Mouse (Mus musculus): Measurements from ENCODE around the gene Onecut3. TPM values are rescaled to one million over a fixed set of nuclear protein-coding genes. Genes with fewer than 3 reads are reported as not detected.

The Onecut3 gene
- polyA plus RNA-seq, 1 experiment = not detected

GRCm38 (mm10) chr10:80538710-80539394, 44.2 kb downstream of the Onecut3 start, which contains the start of gene Atp8b3:
Atp8b3 (minus strand) TSS chr10:80539124.
- WGBS = 7% methylated on average over 30 of the region's 30 CpGs
- no peak within 1 kb of the TSS for H3K27ac ChIP-seq (ENCODE audit: insufficient read depth, low read depth, low read length)
- peaks cover 15% of the 10 kb centered on the region for H3K4me1 ChIP-seq (ENCODE audit: control insufficient read depth, insufficient read depth, low read length)
- TF ChIP-seq POLR2A (IDR thresholded peaks at IDR 0.05; ENCODE audit: insufficient read depth, low read depth, low read length) (no peak), CTCF (IDR thresholded peaks at IDR 0.05; ENCODE audit: insufficient read depth, low read depth, low read length) (no peak)
- H3K4me3 ChIP-seq (ENCODE audit: insufficient read depth, low read depth, low read length) = no peak within 1 kb of the TSS

GRCm38 (mm10) chr10:80539493-80539892, 44.9 kb downstream of the Onecut3 start:
- Histone ChIP-seq H3K4me1 (ENCODE audit: control insufficient read depth, insufficient read depth, low read length) (peaks cover 15% of the 10 kb centered on the region), H3K4me3 (ENCODE audit: insufficient read depth, low read depth, low read length) (no peak overlapping the region), H3K27ac (ENCODE audit: insufficient read depth, low read depth, low read length) (no peak overlapping the region)
- WGBS = 46% methylated on average over 5 of the region's 5 CpGs
- TF ChIP-seq CTCF (IDR thresholded peaks at IDR 0.05; ENCODE audit: insufficient read depth, low read depth, low read length) (no peak), POLR2A (IDR thresholded peaks at IDR 0.05; ENCODE audit: insufficient read depth, low read depth, low read length) (no peak)

DNA sequence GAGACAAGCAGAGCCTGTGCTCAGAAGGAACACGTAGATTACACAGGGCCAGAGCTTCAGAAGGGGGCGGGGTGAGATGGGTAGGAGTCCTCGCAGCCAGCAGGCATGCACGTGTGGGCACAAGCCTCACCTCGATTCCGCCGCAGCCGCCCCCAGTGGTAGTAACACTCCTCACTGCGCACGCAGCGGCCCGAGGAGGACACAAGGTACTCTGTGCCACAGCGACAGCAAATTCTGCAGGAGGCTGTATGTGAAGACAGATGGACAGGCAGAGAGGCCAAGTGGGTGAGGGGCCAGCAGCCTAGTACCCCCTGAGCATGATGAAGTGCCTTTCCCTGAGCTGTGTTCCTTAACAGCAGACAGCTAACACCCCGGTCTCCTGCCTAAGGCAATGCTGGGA, 49.2 kb downstream of the Onecut3 start:
- Histone ChIP-seq H3K27ac (ENCODE audit: insufficient read depth, low read depth, low read length) (no peak overlapping the region), H3K4me3 (ENCODE audit: insufficient read depth, low read depth, low read length) (no peak overlapping the region), H3K4me1 (ENCODE audit: control insufficient read depth, insufficient read depth, low read length) (peaks cover 8% of the 10 kb centered on the region)
- no peak for TF ChIP-seq POLR2A (IDR thresholded peaks at IDR 0.05; ENCODE audit: insufficient read depth, low read depth, low read length)
- TF ChIP-seq CTCF (IDR thresholded peaks at IDR 0.05; ENCODE audit: insufficient read depth, low read depth, low read length) = no peak
- 84% methylated on average over 14 of the region's 14 CpGs for WGBS

DNA sequence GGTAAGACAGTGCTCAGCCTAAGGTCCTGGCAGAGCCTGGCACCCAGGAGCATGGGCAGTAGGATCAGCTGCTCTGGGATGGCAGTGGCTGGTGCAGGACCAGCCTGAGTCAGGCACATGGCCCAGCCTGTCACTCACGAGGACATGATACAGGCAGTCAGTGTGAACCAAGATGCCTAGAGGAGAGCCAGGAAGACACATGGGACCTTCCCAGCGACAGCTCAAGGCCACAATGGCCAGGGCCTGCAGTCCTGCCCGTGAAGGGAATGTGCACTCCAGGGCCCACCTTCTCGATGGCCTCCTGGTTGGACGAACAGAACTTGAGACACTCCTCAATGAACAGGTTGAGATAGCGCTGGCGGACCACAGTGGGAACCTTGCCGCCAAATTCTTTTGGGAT, 51.0 kb downstream of the Onecut3 start:
- no peaks in the 10 kb centered on the region for H3K4me1 ChIP-seq (ENCODE audit: control insufficient read depth, insufficient read depth, low read length)
- 93% methylated on average over 8 of the region's 8 CpGs for WGBS
- TF ChIP-seq CTCF (IDR thresholded peaks at IDR 0.05; ENCODE audit: insufficient read depth, low read depth, low read length) (no peak), POLR2A (IDR thresholded peaks at IDR 0.05; ENCODE audit: insufficient read depth, low read depth, low read length) (no peak)
- H3K4me3 ChIP-seq (ENCODE audit: insufficient read depth, low read depth, low read length) = no peak overlapping the region
- H3K27ac ChIP-seq (ENCODE audit: insufficient read depth, low read depth, low read length) = no peak overlapping the region

GRCm38 (mm10) chr10:80546945-80547344, 52.3 kb downstream of the Onecut3 start:
- Histone ChIP-seq H3K4me3 (ENCODE audit: insufficient read depth, low read depth, low read length) (no peak overlapping the region), H3K4me1 (ENCODE audit: control insufficient read depth, insufficient read depth, low read length) (no peaks in the 10 kb centered on the region), H3K27ac (ENCODE audit: insufficient read depth, low read depth, low read length) (no peak overlapping the region)
- WGBS = 96% methylated on average over 4 of the region's 4 CpGs
- TF ChIP-seq CTCF (IDR thresholded peaks at IDR 0.05; ENCODE audit: insufficient read depth, low read depth, low read length) (no peak), POLR2A (IDR thresholded peaks at IDR 0.05; ENCODE audit: insufficient read depth, low read depth, low read length) (no peak)

DNA sequence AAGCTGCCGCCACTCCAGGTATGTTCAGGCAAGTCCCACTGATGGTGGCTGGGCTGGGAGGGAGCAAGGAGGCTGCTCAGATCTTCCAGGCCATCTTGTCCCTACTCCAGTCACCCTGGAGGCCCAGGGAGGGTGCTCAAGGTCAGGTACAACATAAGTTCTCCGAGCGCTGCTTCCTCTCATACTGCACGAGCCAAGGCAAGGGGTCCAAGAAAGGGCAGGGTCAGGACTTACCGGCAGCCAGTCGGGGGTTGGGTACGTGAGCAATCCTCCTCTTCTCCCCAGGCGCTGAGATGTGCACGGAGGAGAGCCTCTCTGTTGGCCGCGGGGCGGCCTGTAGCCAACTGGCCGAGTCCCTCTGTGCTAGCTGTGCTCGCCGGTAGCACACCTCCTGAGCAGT, 52.9 kb downstream of the Onecut3 start:
- 92% methylated on average over 15 of the region's 15 CpGs for WGBS
- no peak overlapping the region for H3K27ac ChIP-seq (ENCODE audit: insufficient read depth, low read depth, low read length)
- no peak for TF ChIP-seq POLR2A (IDR thresholded peaks at IDR 0.05; ENCODE audit: insufficient read depth, low read depth, low read length)
- no peak for TF ChIP-seq CTCF (IDR thresholded peaks at IDR 0.05; ENCODE audit: insufficient read depth, low read depth, low read length)

GRCm38 (mm10) chr10:80548428-80549006, 53.9 kb downstream of the Onecut3 start:
- 74% methylated on average over 10 of the region's 10 CpGs for WGBS
- Histone ChIP-seq H3K4me3 (ENCODE audit: insufficient read depth, low read depth, low read length) (no peak overlapping the region), H3K27ac (ENCODE audit: insufficient read depth, low read depth, low read length) (no peak overlapping the region), H3K4me1 (ENCODE audit: control insufficient read depth, insufficient read depth, low read length) (peaks cover 3% of the 10 kb centered on the region; the same call in 1 of the 2 replicates)
- TF ChIP-seq POLR2A (IDR thresholded peaks at IDR 0.05; ENCODE audit: insufficient read depth, low read depth, low read length) (no peak), CTCF (IDR thresholded peaks at IDR 0.05; ENCODE audit: insufficient read depth, low read depth, low read length) (peak; percentile 80)

More for the DNA sequence above, 52.9 kb downstream of the Onecut3 start:
- Histone ChIP-seq H3K4me1 (ENCODE audit: control insufficient read depth, insufficient read depth, low read length) (no peaks in the 10 kb centered on the region), H3K4me3 (ENCODE audit: insufficient read depth, low read depth, low read length) (no peak overlapping the region)

- TF ChIP-seq POLR2A (IDR thresholded peaks at IDR 0.05; ENCODE audit: insufficient read depth, low read depth, low read length) = no peak
- no peak for TF ChIP-seq CTCF (IDR thresholded peaks at IDR 0.05; ENCODE audit: insufficient read depth, low read depth, low read length)
- Histone ChIP-seq H3K27ac (ENCODE audit: insufficient read depth, low read depth, low read length) (no peak overlapping the region), H3K4me3 (ENCODE audit: insufficient read depth, low read depth, low read length) (no peak overlapping the region), H3K4me1 (ENCODE audit: control insufficient read depth, insufficient read depth, low read length) (peaks cover 8% of the 10 kb centered on the region; the same call in 1 of the 2 replicates)
- 83% methylated on average over 21 of the region's 21 CpGs for WGBS
Measured at GRCm38 (mm10) chr10:80549279-80549678, 54.6 kb downstream of the Onecut3 start.

DNA sequence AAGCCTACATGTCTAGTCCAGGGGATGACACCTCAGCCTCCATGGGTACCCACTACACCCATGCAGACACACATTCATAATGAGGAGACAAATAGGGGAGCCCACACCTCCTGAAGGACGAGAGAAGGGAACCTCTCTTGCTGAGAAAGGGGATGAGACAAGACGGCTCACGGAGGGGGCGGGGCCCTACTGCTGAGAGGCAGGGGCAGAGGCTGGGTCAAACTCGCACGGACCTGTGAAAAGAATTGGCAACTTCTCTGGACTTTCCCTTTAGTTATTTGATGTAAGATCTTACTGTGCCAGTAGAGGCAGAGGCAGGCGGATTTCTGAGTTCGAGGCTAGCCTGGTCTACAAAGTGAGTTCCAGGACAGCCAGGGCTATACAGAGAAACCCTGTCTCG, 57.7 kb downstream of the Onecut3 start:
- Histone ChIP-seq H3K4me1 (ENCODE audit: control insufficient read depth, insufficient read depth, low read length) (peaks cover 19% of the 10 kb centered on the region), H3K4me3 (ENCODE audit: insufficient read depth, low read depth, low read length) (no peak overlapping the region), H3K27ac (ENCODE audit: insufficient read depth, low read depth, low read length) (no peak overlapping the region)
- WGBS = 65% methylated on average over 9 of the region's 9 CpGs
- TF ChIP-seq CTCF (IDR thresholded peaks at IDR 0.05; ENCODE audit: insufficient read depth, low read depth, low read length) = no peak
- TF ChIP-seq POLR2A (IDR thresholded peaks at IDR 0.05; ENCODE audit: insufficient read depth, low read depth, low read length) = no peak

All from olfactory bulb, adult 2 months (tissue).